Mouse (Mus musculus) limb, embryonic 14.5 days (tissue): Measurements from ENCODE around the gene Pibf1. TPM values are rescaled to one million over a fixed set of nuclear protein-coding genes. Genes with fewer than 3 reads are reported as not detected.

ENCODE experiments used
- ATAC-seq: fragments of 200-750 bp; cut with Nextera tagmentation; 2 replicates; pipeline ENCODE4 v1.8.0; 2017; ENCODE audit warnings: low read depth, moderate number of reproducible peaks, moderate TSS enrichment; ENCODE audit not compliant: low FRiP score
- DNase-seq: peaks from one replicate; pipeline ENCODE4 v3.0.0-alpha.2; 2015; ENCODE audit warnings: low spot score
- H3K27ac ChIP-seq: fragments of 300-500 bp; sonication (generic); replicated peaks from 2 replicates; pipeline ENCODE4 v1.5.1; 2014; ENCODE audit warnings: low read depth, mild to moderate bottlenecking, low read length, moderate library complexity, mixed read lengths
- H3K27me3 ChIP-seq: fragments of 300-500 bp; sonication (generic); 2 replicates; pipeline ENCODE4 v1.6.1; 2014; ENCODE audit warnings: low read length, mixed read lengths; ENCODE audit not compliant: control insufficient read depth, insufficient read depth
- H3K36me3 ChIP-seq: fragments of 300-500 bp; sonication (generic); 2 replicates; pipeline ENCODE4 v1.6.1; 2014; ENCODE audit warnings: mild to moderate bottlenecking, low read length, moderate library complexity, mixed read lengths; ENCODE audit not compliant: control insufficient read depth, insufficient read depth
- H3K4me1 ChIP-seq: fragments of 300-500 bp; sonication (generic); 2 replicates; pipeline ENCODE4 v1.6.1; 2014; ENCODE audit warnings: antibody characterized with exemption, low read length, mixed read lengths; ENCODE audit not compliant: control insufficient read depth, insufficient read depth
- H3K4me2 ChIP-seq: fragments of 300-500 bp; sonication (generic); replicated peaks from 2 replicates; pipeline ENCODE4 v1.6.1; 2014; ENCODE audit warnings: low read depth, mild to moderate bottlenecking, low read length, moderate library complexity; ENCODE audit not compliant: severe bottlenecking
- H3K4me3 ChIP-seq: fragments of 300-500 bp; sonication (generic); replicated peaks from 2 replicates; pipeline ENCODE4 v1.5.1; 2014; ENCODE audit warnings: low read length
- H3K9ac ChIP-seq: fragments of 300-500 bp; sonication (generic); 2 replicates; pipeline ENCODE4 v1.6.1; 2014; ENCODE audit warnings: mild to moderate bottlenecking, low read depth, low read length, moderate library complexity; ENCODE audit not compliant: severe bottlenecking
- H3K9me3 ChIP-seq: fragments of 300-500 bp; sonication (generic); 2 replicates; pipeline ENCODE4 v1.6.1; 2016; ENCODE audit warnings: low read length; ENCODE audit not compliant: control insufficient read depth
- POLR2A ChIP-seq: fragments of 200-500 bp; IDR thresholded peaks from 2 replicates; pipeline ENCODE4 v1.8.0; 2012; ENCODE audit warnings: inconsistent platforms, mild to moderate bottlenecking, moderate library complexity, borderline replicate concordance; ENCODE audit not compliant: insufficient read depth, insufficient read length; ENCODE audit errors: extremely low read depth
- WGBS: fragments of 180-500 bp; shearing (Covaris S2); extraction: QIAGEN DNeasy Blood & Tissue Kit; methylation state at CpG from one replicate; pipeline ENCODE4 v1.1.7; 2014; 5-methylcytosine and 5-hydroxymethylcytosine counted together
- polyA plus RNA-seq, 2 experiments: library from polyadenylated mRNA; depleted of rRNA in 1 of 2; stranded (reverse) in 1 of 2; unstranded in 1 of 2; fragments of >200 nt; fragmentation: Nextera tagmentation in 1 of 2; extraction: Ambion mirVana in 1 of 2; gene quantifications; 2 replicates each; pipeline versions ENCODE4 v1.2.1 to v1.2.3; 2012 to 2014

Gene Pibf1
- polyA plus RNA-seq, 2 experiments, result 9.8 to 14.5 TPM

- DNase-seq, result no peak
- no peak for ATAC-seq
- Histone ChIP-seq H3K4me1 (0 out of 2 replicates have a peak, but pooled peaks cover 3% of the 10 kb centered on the region), H3K9me3 (no peaks in the 10 kb centered on the region), H3K9ac (no peak overlapping the region), H3K4me2 (no peak overlapping the region), H3K27ac (no peak overlapping the region), H3K36me3 (no peaks in the 10 kb centered on the region), H3K27me3 (no peaks in the 10 kb centered on the region), H3K4me3 (no peak overlapping the region)
- WGBS, result 62% methylated on average over 15 of the region's 15 CpGs
- no peak for TF ChIP-seq POLR2A
Observed at GRCm38 (mm10) chr14:99295606-99296341, 196.6 kb downstream of the Pibf1 start.

- DNase-seq, result peak; percentile 96
- Histone ChIP-seq H3K36me3 (peaks cover 6% of the 10 kb centered on the region), H3K9ac (peak within 1 kb of the TSS; percentile 78), H3K4me2 (peak within 1 kb of the TSS; percentile 91), H3K27me3 (no peaks in the 10 kb centered on the region), H3K9me3 (no peaks in the 10 kb centered on the region), H3K4me1 (0 out of 2 replicates have a peak, but pooled peaks cover 3% of the 10 kb centered on the region), H3K27ac (peak within 1 kb of the TSS; percentile 55; the same call in 1 of the 2 replicates), H3K4me3 (peak within 1 kb of the TSS; percentile 73)
- TF ChIP-seq POLR2A, result no peak
- WGBS, result under 1% methylated on average over 32 of the region's 67 CpGs
- peak; percentile 96 for ATAC-seq
Observed at GRCm38 (mm10) chr14:99298385-99299021, 199.3 kb downstream of the Pibf1 start, which contains the start of gene Klf5. Klf5 (plus strand) TSS chr14:99298691.

GRCm38 (mm10) chr14:99299022-99299481, 199.8 kb downstream of the Pibf1 start:
- Histone ChIP-seq H3K27ac (peak overlapping the region; percentile 55; the same call in 1 of the 2 replicates), H3K36me3 (peaks cover 6% of the 10 kb centered on the region), H3K4me1 (0 out of 2 replicates have a peak, but pooled peaks cover 3% of the 10 kb centered on the region), H3K4me3 (peak overlapping the region; percentile 73), H3K9me3 (no peaks in the 10 kb centered on the region), H3K27me3 (no peaks in the 10 kb centered on the region), H3K4me2 (peak overlapping the region; percentile 91), H3K9ac (peak overlapping the region; percentile 78)
- WGBS, result 2% methylated on average over 26 of the region's 60 CpGs
- TF ChIP-seq POLR2A, result no peak
- DNase-seq, result peak; percentile 28
- ATAC-seq, result peak; percentile 64

GRCm38 (mm10) chr14:99299701-99300191, 200.5 kb downstream of the Pibf1 start:
- Histone ChIP-seq H3K4me1 (0 out of 2 replicates have a peak, but pooled peaks cover 3% of the 10 kb centered on the region), H3K4me3 (peak overlapping the region; percentile 73), H3K36me3 (peaks cover 6% of the 10 kb centered on the region), H3K9me3 (no peaks in the 10 kb centered on the region), H3K27ac (peak overlapping the region; percentile 55; the same call in 1 of the 2 replicates), H3K9ac (peak overlapping the region; percentile 78; the same call in 1 of the 2 replicates), H3K4me2 (peak overlapping the region; percentile 91), H3K27me3 (no peaks in the 10 kb centered on the region)
- TF ChIP-seq POLR2A, result no peak
- peak; percentile 72 for DNase-seq
- WGBS, result 2% methylated on average over 21 of the region's 21 CpGs
- ATAC-seq, result no peak

- WGBS, result 58% methylated on average over 11 of the region's 11 CpGs
- H3K4me2 ChIP-seq, result no peak overlapping the region; the same call in 1 of the 2 replicates
- no peaks in the 10 kb centered on the region for H3K9me3 ChIP-seq
- ATAC-seq (no peak), DNase-seq (no peak)
- H3K9ac ChIP-seq, result no peak overlapping the region
- H3K27ac ChIP-seq, result no peak overlapping the region
- H3K4me1 ChIP-seq, result 0 out of 2 replicates have a peak, but pooled peaks cover 3% of the 10 kb centered on the region
- H3K36me3 ChIP-seq, result peaks cover 6% of the 10 kb centered on the region
- no peaks in the 10 kb centered on the region for H3K27me3 ChIP-seq
- TF ChIP-seq POLR2A, result no peak
- H3K4me3 ChIP-seq, result no peak overlapping the region
Observed at GRCm38 (mm10) chr14:99301472-99301871, 202.2 kb downstream of the Pibf1 start.

Other genes with a start within 250 kb of the Pibf1 start
- 2.1 and 5.4 TPM in 2 replicates for gene Rpl36a-ps1, start 105.1 kb upstream of the Pibf1 start, polyA plus RNA-seq (2012; rRNA removed)
- 3.7 and 4.2 TPM in 2 replicates for gene Rpl36a-ps1, start 105.1 kb upstream of the Pibf1 start, polyA plus RNA-seq (2014; fragmentation: Nextera tagmentation; extraction: Ambion mirVana)
- gene Mzt1, start 53.3 kb upstream of the Pibf1 start, polyA plus RNA-seq (2012; rRNA removed), result 53.2 and 56.0 TPM in 2 replicates
- gene Mzt1, start 53.3 kb upstream of the Pibf1 start, polyA plus RNA-seq (2014; fragmentation: Nextera tagmentation; extraction: Ambion mirVana), result 44.3 and 48.4 TPM in 2 replicates
- 30.4 and 33.3 TPM in 2 replicates for gene Bora, start 53.2 kb upstream of the Pibf1 start, polyA plus RNA-seq (2012; rRNA removed)
- gene Bora, start 53.2 kb upstream of the Pibf1 start, polyA plus RNA-seq (2014; fragmentation: Nextera tagmentation; extraction: Ambion mirVana), result 45.5 and 48.6 TPM in 2 replicates
- 24.3 and 30.7 TPM in 2 replicates for gene Dis3, start 346 bp downstream of the Pibf1 start, polyA plus RNA-seq (2012; rRNA removed)
- gene Dis3, start 346 bp downstream of the Pibf1 start, polyA plus RNA-seq (2014; fragmentation: Nextera tagmentation; extraction: Ambion mirVana), result 37.6 and 47.4 TPM in 2 replicates
- gene Klf5, start 199.3 kb downstream of the Pibf1 start, polyA plus RNA-seq (2012; rRNA removed), result 22.7 and 23.4 TPM in 2 replicates
- gene Klf5, start 199.3 kb downstream of the Pibf1 start, polyA plus RNA-seq (2014; fragmentation: Nextera tagmentation; extraction: Ambion mirVana), result 42.6 and 46.7 TPM in 2 replicates